Mouse (Mus musculus) ES-E14 (cell line): Measurements from ENCODE around the gene Sec14l1. TPM values are rescaled to one million over a fixed set of nuclear protein-coding genes. Genes with fewer than 3 reads are reported as not detected.

Experiments used
- DNase-seq: peaks from one replicate; pipeline ENCODE4 v3.0.0-alpha.2; 2013; ENCODE audit warnings: low read depth, low spot score
- H3K27ac ChIP-seq: 2 replicates; pipeline ENCODE4 v1.5.1; 2012; ENCODE audit warnings: low read depth, mild to moderate bottlenecking, low read length, moderate library complexity, mixed read lengths; ENCODE audit not compliant: poor library complexity, insufficient read depth, severe bottlenecking
- H3K36me3 ChIP-seq: 2 replicates; pipeline ENCODE4 v1.6.1; 2012; ENCODE audit warnings: mild to moderate bottlenecking, low read length, moderate library complexity, mixed read lengths; ENCODE audit not compliant: control insufficient read depth, poor library complexity, insufficient read depth, severe bottlenecking
- H3K4me1 ChIP-seq, 2 experiments: fragments of 150-350 bp in 1 of 2; sonication (generic) in 1 of 2; 2 replicates each; pipeline ENCODE4 v1.6.1; 2012; ENCODE audit warnings: low read length in 2 of 2, mild to moderate bottlenecking in 1 of 2, mixed read lengths in 1 of 2; ENCODE audit not compliant: control insufficient read depth in 2 of 2, insufficient read depth in 2 of 2, poor library complexity in 1 of 2
- H3K4me3 ChIP-seq, 2 experiments: fragments of 150-350 bp in 1 of 2; sonication (generic) in 1 of 2; 2 replicates each; pipeline ENCODE4 v1.5.1; 2012; ENCODE audit warnings: low read length in 2 of 2, low read depth in 1 of 2, mild to moderate bottlenecking in 1 of 2, mixed read lengths in 1 of 2; ENCODE audit not compliant: insufficient read depth in 1 of 2, poor library complexity in 1 of 2, severe bottlenecking in 1 of 2
- H3K9ac ChIP-seq: 2 replicates; pipeline ENCODE4 v1.6.1; 2012; ENCODE audit warnings: low read depth, mild to moderate bottlenecking, low read length, mixed read lengths; ENCODE audit not compliant: poor library complexity, insufficient read depth, severe bottlenecking
- H3K9me3 ChIP-seq: fragments of 150-350 bp; sonication (generic); 2 replicates; pipeline ENCODE4 v1.6.1; 2012; ENCODE audit warnings: low read depth, mild to moderate bottlenecking, low read length; ENCODE audit not compliant: control insufficient read depth, insufficient read depth
- CHD2 ChIP-seq: IDR thresholded peaks from 2 replicates; pipeline ENCODE4 v1.6.1; 2014; ENCODE audit warnings: mild to moderate bottlenecking, low read depth, low read length, inconsistent platforms
- HCFC1 ChIP-seq: IDR thresholded peaks from 2 replicates; pipeline ENCODE4 v1.6.1; 2012; ENCODE audit warnings: low read length, inconsistent platforms, borderline replicate concordance; ENCODE audit not compliant: insufficient read depth
- MAFK ChIP-seq: IDR thresholded peaks from 2 replicates; pipeline ENCODE4 v1.6.1; 2014; ENCODE audit warnings: mild to moderate bottlenecking, low read depth, low read length, inconsistent platforms; ENCODE audit not compliant: insufficient read depth
- ZC3H11A ChIP-seq: IDR thresholded peaks from 2 replicates; pipeline ENCODE4 v1.6.1; 2012; ENCODE audit warnings: low read depth, mild to moderate bottlenecking, inconsistent platforms, low read length, borderline replicate concordance
- ZNF384 ChIP-seq: IDR thresholded peaks from 2 replicates; pipeline ENCODE4 v1.6.1; 2012; ENCODE audit warnings: low read depth, low read length, inconsistent platforms
- in situ Hi-C, 2 experiments: fragments of 600-800 bp; cut with MboI; formaldehyde crosslinking; loops; one replicate each; pipeline ENCODE4 v1.15.1; 2025; ENCODE audit warnings: low sequenced_read_pairs in 2 of 2, inconsistent platforms in 1 of 2; ENCODE audit not compliant: unreplicated experiment in 2 of 2
- total RNA-seq: library from RNA; depleted of rRNA; stranded (reverse); fragments of 300-350 nt; gene quantifications from 2 replicates; pipeline ENCODE4 v1.2.3, GENCODE M21; 2012

Gene Sec14l1
- total RNA-seq, 1 experiment = 36.7 TPM

DNA sequence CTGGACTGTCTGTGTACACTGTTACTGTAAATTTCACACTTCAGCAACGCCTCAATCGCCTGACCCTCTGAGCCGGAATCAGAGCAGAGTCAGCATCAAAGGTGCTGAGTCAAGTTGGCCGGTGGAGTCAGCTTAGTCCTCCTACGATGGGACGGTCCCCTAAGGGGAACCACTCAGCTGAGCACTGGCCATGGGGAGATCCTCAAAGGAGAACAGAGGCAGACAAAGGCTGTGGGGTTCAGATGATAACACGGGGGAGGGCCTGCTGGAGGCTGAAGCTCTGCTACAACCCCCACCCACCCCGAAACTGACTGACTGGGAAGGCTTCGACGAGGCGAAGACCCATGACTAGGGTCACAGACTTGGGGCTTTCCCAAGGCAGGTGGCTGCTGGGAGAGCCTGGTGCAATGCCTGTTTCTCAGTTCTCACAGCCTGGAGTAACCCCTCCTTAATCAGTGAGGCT lies 79.5 kb downstream of the Sec14l1 start:
- Histone ChIP-seq H3K4me3 (no peak overlapping the region), H3K4me1 (no peaks in the 10 kb centered on the region), H3K9ac (no peak overlapping the region), H3K36me3 (no peaks in the 10 kb centered on the region), H3K9me3 (no peaks in the 10 kb centered on the region), H3K27ac (no peak overlapping the region)
- TF ChIP-seq CHD2 = no peak
- TF ChIP-seq ZC3H11A = no peak
- TF ChIP-seq ZNF384 = no peak
- no peak for TF ChIP-seq MAFK
- TF ChIP-seq HCFC1 = no peak
- DNase-seq = no peak
- in situ Hi-C loops = no loop called here

DNA sequence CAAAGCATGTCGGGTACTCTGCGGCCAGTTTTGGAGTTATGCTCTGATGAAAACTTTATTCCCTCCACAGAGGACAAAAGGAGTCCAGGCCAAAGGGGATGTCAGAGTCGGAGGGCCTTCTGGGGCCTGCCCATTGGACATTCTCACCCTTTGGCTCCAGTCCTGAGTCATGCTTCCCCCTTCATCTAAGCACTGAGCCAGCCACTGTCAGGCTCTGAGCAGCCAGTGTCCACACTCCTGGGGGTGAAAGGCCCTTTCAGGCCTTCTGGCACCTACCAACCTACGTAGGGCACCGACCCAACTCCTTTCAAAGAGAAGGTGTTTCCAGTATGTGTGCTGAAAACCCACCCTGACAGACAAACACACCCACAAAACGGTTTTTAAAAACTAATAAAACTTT lies 80.6 kb downstream of the Sec14l1 start:
- Histone ChIP-seq H3K36me3 (no peaks in the 10 kb centered on the region), H3K27ac (no peak overlapping the region), H3K4me1 (no peaks in the 10 kb centered on the region), H3K9ac (no peak overlapping the region), H3K9me3 (no peaks in the 10 kb centered on the region), H3K4me3 (no peak overlapping the region)
- DNase-seq = no peak
- TF ChIP-seq ZNF384 = no peak
- no peak for TF ChIP-seq ZC3H11A
- no peak for TF ChIP-seq CHD2
- TF ChIP-seq MAFK = no peak
- TF ChIP-seq HCFC1 = no peak
- in situ Hi-C loops = no loop called here

DNA sequence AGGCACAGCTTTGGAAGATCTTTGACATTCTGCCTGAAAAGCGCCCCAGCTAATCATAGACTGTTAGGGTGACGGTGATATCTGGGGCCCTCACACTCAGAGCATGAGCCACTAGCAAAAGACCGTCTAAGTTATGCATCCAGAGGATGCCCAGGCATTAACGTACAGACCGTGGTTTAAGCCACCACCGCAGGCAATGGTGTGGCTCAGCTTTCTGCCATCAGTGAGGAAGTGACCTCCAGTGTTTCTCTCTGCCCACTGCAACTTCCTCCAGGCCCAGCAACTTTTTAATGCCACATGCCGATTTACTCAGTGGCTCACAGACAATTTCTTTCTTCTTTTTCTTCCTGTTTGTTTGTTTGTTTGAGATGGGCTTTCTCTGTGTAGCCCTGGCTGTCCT lies 81.7 kb downstream of the Sec14l1 start:
- DNase-seq = no peak
- no peaks in the 10 kb centered on the region for H3K9me3 ChIP-seq
- in situ Hi-C loops = no loop called here
- H3K27ac ChIP-seq = no peak overlapping the region
- no peak overlapping the region for H3K4me3 ChIP-seq
- H3K9ac ChIP-seq = no peak overlapping the region
- no peaks in the 10 kb centered on the region for H3K36me3 ChIP-seq
- H3K4me1 ChIP-seq = no peaks in the 10 kb centered on the region
- TF ChIP-seq ZC3H11A (no peak), MAFK (no peak), HCFC1 (no peak), CHD2 (no peak), ZNF384 (no peak)

DNA sequence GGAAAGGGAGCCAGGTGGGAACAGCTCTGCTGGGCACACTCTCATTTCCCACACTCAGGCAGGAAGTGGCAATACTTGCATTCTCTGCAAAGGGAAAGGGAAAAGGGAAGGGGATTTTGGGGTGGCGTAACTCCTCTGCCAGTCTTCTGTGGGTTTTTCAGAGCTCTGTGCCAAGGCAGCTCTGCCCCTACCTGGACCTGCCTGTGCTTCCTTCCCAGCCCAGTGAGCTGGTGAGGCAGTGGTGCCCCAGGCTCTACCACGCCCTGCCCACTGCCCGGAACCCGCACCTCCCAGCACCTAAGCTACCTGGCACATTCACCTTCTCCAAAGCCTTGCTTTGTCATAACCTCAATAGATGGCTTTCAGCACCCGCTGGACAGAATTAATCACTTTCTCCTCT lies 83.2 kb downstream of the Sec14l1 start:
- H3K27ac ChIP-seq = no peak overlapping the region
- no peaks in the 10 kb centered on the region for H3K4me1 ChIP-seq
- H3K9ac ChIP-seq = no peak overlapping the region
- no peak overlapping the region for H3K4me3 ChIP-seq
- no peak for DNase-seq
- H3K36me3 ChIP-seq = no peaks in the 10 kb centered on the region
- no peak for TF ChIP-seq MAFK
- no peak for TF ChIP-seq ZNF384
- TF ChIP-seq HCFC1 = no peak
- no peak for TF ChIP-seq CHD2
- TF ChIP-seq ZC3H11A = no peak
- in situ Hi-C loops = no loop called here
- H3K9me3 ChIP-seq = no peaks in the 10 kb centered on the region

DNA sequence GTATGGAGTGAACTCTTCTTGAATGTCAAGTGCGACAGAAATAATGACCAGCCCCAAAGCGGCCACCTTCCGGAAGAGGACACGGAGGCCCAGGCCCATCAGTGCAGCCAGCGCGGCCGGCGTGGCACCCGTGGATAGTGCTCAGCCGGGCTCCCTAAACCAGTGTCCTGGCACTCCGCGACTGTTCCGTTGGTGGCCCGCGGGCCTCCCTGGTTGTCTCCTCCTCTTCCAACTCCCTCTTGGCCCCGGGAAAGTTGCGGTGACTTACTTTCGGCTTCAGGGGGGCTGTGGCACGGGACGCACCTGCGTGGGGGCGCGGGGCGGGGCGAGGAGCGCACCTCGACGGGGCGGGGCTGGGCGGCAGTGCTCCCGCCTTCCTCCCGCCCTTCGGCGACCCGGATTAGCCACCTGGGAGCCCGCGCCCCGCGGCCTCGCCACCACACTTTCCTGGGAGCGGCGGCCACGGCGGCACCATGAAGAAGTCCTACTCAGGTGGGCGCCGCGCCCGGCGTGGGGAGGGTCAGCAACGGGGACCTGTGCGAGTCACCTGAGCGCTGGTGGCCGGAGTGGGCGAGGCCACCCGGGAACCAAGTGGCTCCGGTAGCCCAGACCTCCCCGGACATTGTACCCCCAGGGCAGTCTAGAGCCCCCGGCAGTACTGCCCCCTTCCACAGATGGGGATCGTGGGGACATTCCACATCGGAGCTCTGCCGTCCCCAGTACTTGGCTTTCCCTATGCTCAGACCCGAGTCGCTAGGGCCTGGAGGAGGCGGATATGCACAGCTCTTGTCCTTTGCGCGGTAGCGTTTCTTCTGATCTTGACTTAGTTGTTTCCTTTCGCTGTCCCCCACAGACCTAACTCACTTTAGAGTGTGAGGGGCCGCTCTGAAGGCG lies 84.6 kb downstream of the Sec14l1 start, which contains the start of gene Sept9:
Gene Sept9 (plus strand): TSS at position 380 of the 894 bp plus-strand sequence.
- no peak for TF ChIP-seq MAFK
- no peak for TF ChIP-seq CHD2
- TF ChIP-seq ZC3H11A = no peak
- no peak for TF ChIP-seq ZNF384
- no peak for TF ChIP-seq HCFC1
- Histone ChIP-seq H3K4me3 (peak within 1 kb of the TSS; percentile 78 to 79), H3K9ac (peak within 1 kb of the TSS; percentile 79), H3K9me3 (no peaks in the 10 kb centered on the region), H3K27ac (no peak within 1 kb of the TSS), H3K4me1 (no peaks in the 10 kb centered on the region), H3K36me3 (no peaks in the 10 kb centered on the region)
- DNase-seq = no peak
- in situ Hi-C loops = no loop called here
